Mouse (Mus musculus): ENCODE results near the gene Fbxo17.

Gene Fbxo17

GRCm38 (mm10) chr7:28740949-28741348 lies 24.3 kb downstream of the Fbxo17 start:
- TF ChIP-seq GATA4 (IDR thresholded peaks at IDR 0.05; ENCODE audit: insufficient replicate concordance, low read length) = no peak

- no peak for TF ChIP-seq GATA4 (IDR thresholded peaks at IDR 0.05; ENCODE audit: insufficient replicate concordance, low read length)
Measured at GRCm38 (mm10) chr7:28741368-28741708, 24.7 kb downstream of the Fbxo17 start.

- TF ChIP-seq GATA4 (IDR thresholded peaks at IDR 0.05; ENCODE audit: insufficient replicate concordance, low read length) = peak; percentile 45; the same call in 1 of the 2 replicates
Measured at GRCm38 (mm10) chr7:28741709-28742438, 25.3 kb downstream of the Fbxo17 start, which contains the start of the genes Mrps12 and Sars2. Gene Mrps12, minus strand, starts transcription at chr7:28741820. Gene Sars2, plus strand, starts transcription at chr7:28741992.

- no peak for TF ChIP-seq GATA4 (IDR thresholded peaks at IDR 0.05; ENCODE audit: insufficient replicate concordance, low read length)
Measured at GRCm38 (mm10) chr7:28749935-28750334, 33.3 kb downstream of the Fbxo17 start.

GRCm38 (mm10) chr7:28756079-28756478 lies 39.5 kb downstream of the Fbxo17 start, which contains the start of gene Ccer2:
Gene Ccer2, plus strand, starts transcription at chr7:28756174.
- TF ChIP-seq GATA4 (IDR thresholded peaks at IDR 0.05; ENCODE audit: insufficient replicate concordance, low read length) = no peak

- no peak for TF ChIP-seq GATA4 (IDR thresholded peaks at IDR 0.05; ENCODE audit: insufficient replicate concordance, low read length)
Measured at GRCm38 (mm10) chr7:28758623-28759022, 42.0 kb downstream of the Fbxo17 start.

- TF ChIP-seq GATA4 (IDR thresholded peaks at IDR 0.05; ENCODE audit: insufficient replicate concordance, low read length) = no peak
Measured at GRCm38 (mm10) chr7:28761907-28762306, 45.3 kb downstream of the Fbxo17 start.

GRCm38 (mm10) chr7:28765211-28765610 lies 48.6 kb downstream of the Fbxo17 start:
- no peak for TF ChIP-seq GATA4 (IDR thresholded peaks at IDR 0.05; ENCODE audit: insufficient replicate concordance, low read length)

- TF ChIP-seq GATA4 (IDR thresholded peaks at IDR 0.05; ENCODE audit: insufficient replicate concordance, low read length) = peak; percentile 70; the same call in 1 of the 2 replicates
Measured at GRCm38 (mm10) chr7:28766173-28766879, 49.7 kb downstream of the Fbxo17 start, which contains the start of gene Sirt2. Gene Sirt2, plus strand, starts transcription at chr7:28766735.

- TF ChIP-seq GATA4 (IDR thresholded peaks at IDR 0.05; ENCODE audit: insufficient replicate concordance, low read length) = no peak
Measured at GRCm38 (mm10) chr7:28766910-28767309, 50.3 kb downstream of the Fbxo17 start.

GRCm38 (mm10) chr7:28767462-28767965 lies 50.9 kb downstream of the Fbxo17 start, which contains the start of gene Nfkbib:
Gene Nfkbib, minus strand, starts transcription at chr7:28767512.
- TF ChIP-seq GATA4 (IDR thresholded peaks at IDR 0.05; ENCODE audit: insufficient replicate concordance, low read length) = no peak

- TF ChIP-seq GATA4 (IDR thresholded peaks at IDR 0.05; ENCODE audit: insufficient replicate concordance, low read length) = no peak
Measured at GRCm38 (mm10) chr7:28769414-28769958, 52.9 kb downstream of the Fbxo17 start.

GRCm38 (mm10) chr7:28770309-28770708 lies 53.7 kb downstream of the Fbxo17 start:
- TF ChIP-seq GATA4 (IDR thresholded peaks at IDR 0.05; ENCODE audit: insufficient replicate concordance, low read length) = no peak

GRCm38 (mm10) chr7:28771867-28772266 lies 55.3 kb downstream of the Fbxo17 start:
- no peak for TF ChIP-seq GATA4 (IDR thresholded peaks at IDR 0.05; ENCODE audit: insufficient replicate concordance, low read length)

GRCm38 (mm10) chr7:28773163-28773562 lies 56.6 kb downstream of the Fbxo17 start:
- TF ChIP-seq GATA4 (IDR thresholded peaks at IDR 0.05; ENCODE audit: insufficient replicate concordance, low read length) = no peak

- TF ChIP-seq GATA4 (IDR thresholded peaks at IDR 0.05; ENCODE audit: insufficient replicate concordance, low read length) = no peak
Measured at GRCm38 (mm10) chr7:28774164-28774563, 57.6 kb downstream of the Fbxo17 start.

Data from liver, adult (tissue).